Mouse (Mus musculus) liver, adult (tissue): Measurements from ENCODE around the gene Ercc6l2.

Source experiments
- GATA4 ChIP-seq: IDR thresholded peaks from 2 replicates; pipeline ENCODE4 v1.6.1; 2014; ENCODE audit warnings: mild to moderate bottlenecking, low read length; ENCODE audit not compliant: insufficient replicate concordance

Ercc6l2 gene

GRCm38 (mm10) chr13:63850308-63851011, 35.4 kb downstream of the Ercc6l2 start:
- TF ChIP-seq GATA4, result no peak

- no peak for TF ChIP-seq GATA4
Measured at GRCm38 (mm10) chr13:63872585-63873282, 57.7 kb downstream of the Ercc6l2 start.

- TF ChIP-seq GATA4, result no peak
Measured at GRCm38 (mm10) chr13:63877138-63877537, 62.1 kb downstream of the Ercc6l2 start.

- no peak for TF ChIP-seq GATA4
Measured at GRCm38 (mm10) chr13:63879105-63879863, 64.2 kb downstream of the Ercc6l2 start.

- TF ChIP-seq GATA4, result no peak
Measured at GRCm38 (mm10) chr13:63879864-63880141, 64.8 kb downstream of the Ercc6l2 start.

GRCm38 (mm10) chr13:63885532-63885949, 70.5 kb downstream of the Ercc6l2 start:
- TF ChIP-seq GATA4, result no peak

- TF ChIP-seq GATA4, result no peak
Measured at GRCm38 (mm10) chr13:63886429-63887052, 71.5 kb downstream of the Ercc6l2 start.

- no peak for TF ChIP-seq GATA4
Measured at GRCm38 (mm10) chr13:63900679-63901302, 85.8 kb downstream of the Ercc6l2 start.

GRCm38 (mm10) chr13:63901303-63901713, 86.3 kb downstream of the Ercc6l2 start:
- no peak; the same call in 1 of the 2 replicates for TF ChIP-seq GATA4

GRCm38 (mm10) chr13:63901714-63902597, 86.9 kb downstream of the Ercc6l2 start:
- TF ChIP-seq GATA4, result no peak

- no peak for TF ChIP-seq GATA4
Measured at GRCm38 (mm10) chr13:63906516-63906915, 91.5 kb downstream of the Ercc6l2 start.

GRCm38 (mm10) chr13:63907437-63907836, 92.4 kb downstream of the Ercc6l2 start:
- no peak for TF ChIP-seq GATA4

- no peak for TF ChIP-seq GATA4
Measured at GRCm38 (mm10) chr13:63910141-63910804, 95.2 kb downstream of the Ercc6l2 start.

- TF ChIP-seq GATA4, result no peak
Measured at GRCm38 (mm10) chr13:63911617-63912016, 96.6 kb downstream of the Ercc6l2 start.
